Mouse (Mus musculus) G1E (cell line): Measurements from ENCODE around the gene Stx6. TPM values are rescaled to one million over a fixed set of nuclear protein-coding genes. Genes with fewer than 3 reads are reported as not detected.

Source experiments
- ATAC-seq: 2 replicates; pipeline ENCODE4 v1.8.0; 2016; ENCODE audit warnings: mild to moderate bottlenecking; ENCODE audit not compliant: insufficient number of reproducible peaks, poor library complexity, low FRiP score, severe bottlenecking; ENCODE audit errors: extremely low read depth
- DNase-seq: peaks from one replicate; pipeline ENCODE4 v3.0.0; 2012; ENCODE audit warnings: low spot score
- H3K27me3 ChIP-seq: 2 replicates; pipeline ENCODE4 v1.6.1; 2012; ENCODE audit warnings: mild to moderate bottlenecking, low read length, inconsistent platforms; ENCODE audit not compliant: insufficient read depth
- H3K36me3 ChIP-seq: replicated peaks from 2 replicates; pipeline ENCODE3; 2012; ENCODE audit warnings: mild to moderate bottlenecking, inconsistent platforms
- H3K4me1 ChIP-seq: 2 replicates; pipeline ENCODE4 v1.6.1; 2012; ENCODE audit warnings: low read depth, low read length, inconsistent platforms, mixed read lengths; ENCODE audit not compliant: insufficient read depth
- H3K4me3 ChIP-seq: 2 replicates; pipeline ENCODE4 v1.5.1; 2012; ENCODE audit warnings: low read depth, mild to moderate bottlenecking, inconsistent platforms, low read length, moderate library complexity, mixed read lengths
- H3K9me3 ChIP-seq: replicated peaks from 2 replicates; pipeline ENCODE4 v1.6.1; 2012; ENCODE audit warnings: inconsistent platforms
- CTCF ChIP-seq: IDR thresholded peaks from 2 replicates; pipeline ENCODE4 v1.5.1; 2012; ENCODE audit warnings: low read depth, low read length, inconsistent platforms, mixed read lengths
- GATA1 ChIP-seq: IDR thresholded peaks from 2 replicates; pipeline ENCODE4 v1.6.1; 2012; ENCODE audit warnings: borderline replicate concordance, low read length, inconsistent platforms, mixed read lengths
- GATA2 ChIP-seq: IDR thresholded peaks from 2 replicates; pipeline ENCODE4 v1.6.1; 2012; ENCODE audit warnings: low read depth, low read length, inconsistent platforms, borderline replicate concordance
- POLR2AphosphoS5 ChIP-seq: IDR thresholded peaks from 2 replicates; pipeline ENCODE4 v1.6.1; 2012; ENCODE audit warnings: low read depth, low read length, inconsistent platforms; ENCODE audit not compliant: insufficient replicate concordance
- TAL1 ChIP-seq: conservative IDR thresholded peaks from 2 replicates; pipeline ENCODE4 v1.6.1; 2012; ENCODE audit warnings: low read depth, low read length, inconsistent platforms, mixed read lengths
- polyA plus RNA-seq: library from polyadenylated mRNA; stranded (reverse); fragments of >175 nt; gene quantifications from 2 replicates; pipeline ENCODE4 v1.2.3, GENCODE M21; 2012
- total RNA-seq, 2 experiments: library from RNA; stranded (forward) in 1 of 2; stranded (reverse) in 1 of 2; fragments of 200-1000 nt in 1 of 2; fragments of >200 nt in 1 of 2; fragmentation: Nextera tagmentation in 1 of 2; gene quantifications; 2 replicates each; pipeline ENCODE4 v1.2.3; 2014 to 2017

Stx6 gene
- total and polyA plus RNA-seq, 3 experiments, result 27.5 to 117 (median 60.5) TPM

GRCm38 (mm10) chr1:155196691-155197090, 38.2 kb downstream of the Stx6 start:
- TF ChIP-seq CTCF (no peak), TAL1 (no peak), POLR2AphosphoS5 (no peak), GATA1 (no peak), GATA2 (no peak)
- Histone ChIP-seq H3K4me3 (no peak overlapping the region), H3K36me3 (peaks cover 78% of the 10 kb centered on the region), H3K9me3 (no peaks in the 10 kb centered on the region), H3K4me1 (no peaks in the 10 kb centered on the region), H3K27me3 (no peaks in the 10 kb centered on the region)
- DNase-seq (no peak), ATAC-seq (no peak)

GRCm38 (mm10) chr1:155199522-155199921, 41.0 kb downstream of the Stx6 start:
- TF ChIP-seq GATA1, result no peak
- TF ChIP-seq CTCF, result no peak
- TF ChIP-seq TAL1, result no peak
- no peaks in the 10 kb centered on the region for H3K4me1 ChIP-seq
- H3K4me3 ChIP-seq, result no peak overlapping the region
- ATAC-seq, result no peak
- no peak for DNase-seq
- no peaks in the 10 kb centered on the region for H3K27me3 ChIP-seq
- H3K9me3 ChIP-seq, result no peaks in the 10 kb centered on the region
- H3K36me3 ChIP-seq, result peaks cover 80% of the 10 kb centered on the region

DNA sequence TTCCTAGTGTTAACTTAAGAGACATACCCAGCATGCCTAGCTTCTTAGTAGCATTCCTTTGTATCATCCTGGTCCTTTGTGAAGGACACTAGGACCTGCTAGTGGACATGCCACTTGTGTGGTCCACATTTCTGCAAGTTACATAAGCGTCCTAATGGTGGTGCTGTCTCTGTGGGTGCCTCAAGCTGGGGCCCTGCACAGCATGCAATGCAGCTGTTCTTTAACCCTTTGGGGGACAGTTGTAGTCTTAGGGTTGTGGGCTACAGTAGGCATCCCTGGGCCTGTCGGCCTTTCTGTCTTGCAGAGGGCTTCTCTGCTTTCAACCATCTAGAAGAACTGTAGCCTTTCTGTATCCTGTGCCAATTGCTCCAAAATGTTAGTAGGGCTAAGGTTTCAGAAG, 42.5 kb downstream of the Stx6 start:
- no peak for TF ChIP-seq TAL1
- no peak for TF ChIP-seq CTCF
- TF ChIP-seq GATA2, result no peak
- TF ChIP-seq POLR2AphosphoS5, result no peak
- no peak for TF ChIP-seq GATA1
- ATAC-seq, result no peak
- no peak for DNase-seq
- H3K4me3 ChIP-seq, result no peak overlapping the region
- peaks cover 81% of the 10 kb centered on the region for H3K36me3 ChIP-seq
- no peaks in the 10 kb centered on the region for H3K9me3 ChIP-seq
- H3K4me1 ChIP-seq, result no peaks in the 10 kb centered on the region
- H3K27me3 ChIP-seq, result no peaks in the 10 kb centered on the region

DNA sequence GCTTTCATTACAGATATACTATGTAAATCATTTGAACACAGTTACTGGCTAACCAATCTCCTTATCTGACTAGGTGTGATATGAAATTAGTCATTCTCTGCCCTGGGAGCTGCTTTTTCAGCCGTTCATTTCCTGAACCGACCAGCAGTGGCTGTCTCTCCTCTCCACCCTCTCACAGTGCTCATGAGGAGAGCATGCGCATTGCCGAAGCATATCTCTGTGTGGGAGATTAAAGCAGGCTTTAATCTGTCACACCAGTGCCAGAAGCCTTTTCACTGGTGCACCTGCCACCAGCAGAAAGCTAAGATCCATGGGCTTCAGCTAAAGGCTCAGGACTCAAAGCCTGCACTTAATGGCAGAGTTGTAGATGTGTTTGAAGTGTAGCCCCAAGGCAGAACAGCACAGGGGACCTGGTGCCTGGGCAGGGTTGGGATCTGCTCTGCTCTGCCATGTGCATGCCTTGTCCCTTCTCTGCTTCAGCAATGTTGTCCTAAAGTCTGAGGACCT, 42.9 kb downstream of the Stx6 start:
- DNase-seq, result no peak

GRCm38 (mm10) chr1:155201914-155202313, 43.4 kb downstream of the Stx6 start:
- H3K4me1 ChIP-seq, result no peaks in the 10 kb centered on the region
- TF ChIP-seq CTCF (no peak), GATA2 (no peak)
- H3K4me3 ChIP-seq, result no peak overlapping the region
- no peaks in the 10 kb centered on the region for H3K27me3 ChIP-seq
- ATAC-seq (no peak), DNase-seq (no peak)
- peaks cover 86% of the 10 kb centered on the region for H3K36me3 ChIP-seq
- no peaks in the 10 kb centered on the region for H3K9me3 ChIP-seq

More for the DNA sequence above, 42.9 kb downstream of the Stx6 start:
- Histone ChIP-seq H3K4me1 (no peaks in the 10 kb centered on the region), H3K4me3 (no peak overlapping the region), H3K27me3 (no peaks in the 10 kb centered on the region), H3K36me3 (peaks cover 85% of the 10 kb centered on the region), H3K9me3 (no peaks in the 10 kb centered on the region)
- TF ChIP-seq CTCF (no peak), TAL1 (no peak), GATA2 (no peak), GATA1 (no peak), POLR2AphosphoS5 (no peak)
- no peak for ATAC-seq

DNA sequence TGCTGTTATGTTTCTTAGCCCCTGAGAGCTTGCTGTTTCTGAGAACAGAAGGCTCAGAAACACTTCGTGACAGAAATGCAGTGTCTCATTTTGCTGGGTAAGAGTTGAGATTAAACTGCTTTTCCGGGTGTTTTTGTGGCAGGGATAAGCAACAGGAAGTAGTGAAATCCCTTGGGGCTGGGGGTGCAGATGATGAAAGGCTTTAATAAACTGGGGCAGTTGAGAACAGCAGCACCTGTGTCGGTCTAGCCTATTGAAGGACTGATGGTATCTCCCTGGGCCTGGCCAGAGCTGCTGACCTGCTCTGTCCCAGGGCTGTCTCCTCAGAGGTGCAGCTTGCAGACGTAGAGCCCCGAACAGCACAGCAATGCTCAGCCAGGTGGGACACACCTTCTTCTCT, 44.0 kb downstream of the Stx6 start:
- no peak for ATAC-seq
- TF ChIP-seq TAL1, result no peak
- TF ChIP-seq GATA2, result no peak
- TF ChIP-seq CTCF, result no peak
- no peak for TF ChIP-seq POLR2AphosphoS5
- TF ChIP-seq GATA1, result no peak
- Histone ChIP-seq H3K9me3 (no peaks in the 10 kb centered on the region), H3K27me3 (no peaks in the 10 kb centered on the region), H3K4me1 (no peaks in the 10 kb centered on the region), H3K4me3 (no peak overlapping the region), H3K36me3 (peaks cover 87% of the 10 kb centered on the region)
- DNase-seq, result no peak

DNA sequence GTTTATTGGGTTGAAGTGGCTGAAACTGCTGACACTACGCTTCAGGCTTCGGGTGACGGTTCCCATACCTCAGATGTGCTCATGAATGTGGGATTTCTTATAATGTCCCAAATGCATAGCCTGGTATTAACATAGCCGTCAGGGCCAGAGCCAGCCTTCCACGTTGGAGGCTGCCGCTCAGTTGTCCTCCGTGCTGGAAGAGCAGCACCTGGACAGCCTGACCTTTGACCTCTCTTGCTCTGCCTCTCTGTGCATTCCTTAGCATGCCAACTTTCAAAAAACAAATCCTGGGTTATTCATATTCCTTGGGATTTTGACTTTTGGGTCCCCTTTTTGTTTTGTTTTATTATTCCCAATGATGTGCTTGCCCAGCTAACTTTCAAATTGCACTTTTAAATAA, 44.6 kb downstream of the Stx6 start:
- no peaks in the 10 kb centered on the region for H3K4me1 ChIP-seq
- H3K4me3 ChIP-seq, result no peak overlapping the region
- no peaks in the 10 kb centered on the region for H3K27me3 ChIP-seq
- ATAC-seq (no peak), DNase-seq (no peak)
- H3K36me3 ChIP-seq, result peaks cover 85% of the 10 kb centered on the region
- H3K9me3 ChIP-seq, result no peaks in the 10 kb centered on the region
- TF ChIP-seq TAL1, result no peak
